Mouse (Mus musculus): Measurements from ENCODE around the gene Jup. TPM values are rescaled to one million over a fixed set of nuclear protein-coding genes. Genes with fewer than 3 reads are reported as not detected.

Jup gene
- total and polyA plus RNA-seq, 3 experiments, result 0.33 TPM; not detected in 2

- DNase-seq (ENCODE audit: low spot score) (no peak), ATAC-seq (ENCODE audit: extremely low read depth, insufficient number of reproducible peaks, low FRiP score, poor library complexity, severe bottlenecking) (no peak)
- Histone ChIP-seq H3K36me3 (replicated peaks) (no peaks in the 10 kb centered on the region), H3K4me3 (ENCODE audit: low read depth, low read length) (no peak overlapping the region), H3K9me3 (replicated peaks) (no peaks in the 10 kb centered on the region), H3K27me3 (ENCODE audit: insufficient read depth, low read length) (peaks cover 41% of the 10 kb centered on the region), H3K4me1 (ENCODE audit: insufficient read depth, low read depth, low read length) (peaks cover 10% of the 10 kb centered on the region)
- TF ChIP-seq CTCF (IDR thresholded peaks at IDR 0.05; ENCODE audit: low read depth, low read length) (no peak), GATA1 (IDR thresholded peaks at IDR 0.05; ENCODE audit: borderline replicate concordance, low read length) (no peak), TAL1 (conservative IDR thresholded peaks at IDR 0.05; ENCODE audit: low read depth, low read length) (no peak)
Measured at GRCm38 (mm10) chr11:100399727-100400538, 2.4 kb upstream of the Jup start.

- H3K4me3 ChIP-seq (ENCODE audit: low read depth, low read length), result no peak overlapping the region
- ATAC-seq (ENCODE audit: extremely low read depth, insufficient number of reproducible peaks, low FRiP score, poor library complexity, severe bottlenecking), result no peak
Measured at GRCm38 (mm10) chr11:100399320-100399719, 1.8 kb upstream of the Jup start.

GRCm38 (mm10) chr11:100398517-100398916 is 954 bp upstream of the Jup start:
- ATAC-seq (ENCODE audit: extremely low read depth, insufficient number of reproducible peaks, low FRiP score, poor library complexity, severe bottlenecking), result no peak
- no peak for DNase-seq (ENCODE audit: low spot score)
- peaks cover 10% of the 10 kb centered on the region for H3K4me1 ChIP-seq (ENCODE audit: insufficient read depth, low read depth, low read length)
- TF ChIP-seq TAL1 (conservative IDR thresholded peaks at IDR 0.05; ENCODE audit: low read depth, low read length) (no peak), POLR2AphosphoS5 (IDR thresholded peaks at IDR 0.05; ENCODE audit: insufficient replicate concordance, low read depth, low read length) (no peak), CTCF (IDR thresholded peaks at IDR 0.05; ENCODE audit: low read depth, low read length) (no peak), GATA2 (IDR thresholded peaks at IDR 0.05; ENCODE audit: borderline replicate concordance, low read depth, low read length) (no peak), GATA1 (IDR thresholded peaks at IDR 0.05; ENCODE audit: borderline replicate concordance, low read length) (no peak)
- H3K27me3 ChIP-seq (ENCODE audit: insufficient read depth, low read length), result peaks cover 51% of the 10 kb centered on the region
- H3K9me3 ChIP-seq (replicated peaks), result no peaks in the 10 kb centered on the region
- H3K36me3 ChIP-seq (replicated peaks), result no peaks in the 10 kb centered on the region
- H3K4me3 ChIP-seq (ENCODE audit: low read depth, low read length), result no peak overlapping the region

More at GRCm38 (mm10) chr11:100399320-100399719, 1.8 kb upstream of the Jup start:
- TF ChIP-seq TAL1 (conservative IDR thresholded peaks at IDR 0.05; ENCODE audit: low read depth, low read length), result no peak
- TF ChIP-seq CTCF (IDR thresholded peaks at IDR 0.05; ENCODE audit: low read depth, low read length), result no peak
- no peak for TF ChIP-seq POLR2AphosphoS5 (IDR thresholded peaks at IDR 0.05; ENCODE audit: insufficient replicate concordance, low read depth, low read length)
- TF ChIP-seq GATA2 (IDR thresholded peaks at IDR 0.05; ENCODE audit: borderline replicate concordance, low read depth, low read length), result no peak
- no peak for TF ChIP-seq GATA1 (IDR thresholded peaks at IDR 0.05; ENCODE audit: borderline replicate concordance, low read length)
- no peak for DNase-seq (ENCODE audit: low spot score)
- Histone ChIP-seq H3K27me3 (ENCODE audit: insufficient read depth, low read length) (peaks cover 48% of the 10 kb centered on the region), H3K36me3 (replicated peaks) (no peaks in the 10 kb centered on the region), H3K9me3 (replicated peaks) (no peaks in the 10 kb centered on the region), H3K4me1 (ENCODE audit: insufficient read depth, low read depth, low read length) (peaks cover 10% of the 10 kb centered on the region)

- no peak for DNase-seq (ENCODE audit: low spot score)
- ATAC-seq (ENCODE audit: extremely low read depth, insufficient number of reproducible peaks, low FRiP score, poor library complexity, severe bottlenecking), result no peak
- TF ChIP-seq GATA1 (IDR thresholded peaks at IDR 0.05; ENCODE audit: borderline replicate concordance, low read length), result no peak
- TF ChIP-seq POLR2AphosphoS5 (IDR thresholded peaks at IDR 0.05; ENCODE audit: insufficient replicate concordance, low read depth, low read length), result no peak
- TF ChIP-seq CTCF (IDR thresholded peaks at IDR 0.05; ENCODE audit: low read depth, low read length), result no peak
- no peak for TF ChIP-seq GATA2 (IDR thresholded peaks at IDR 0.05; ENCODE audit: borderline replicate concordance, low read depth, low read length)
- no peak for TF ChIP-seq TAL1 (conservative IDR thresholded peaks at IDR 0.05; ENCODE audit: low read depth, low read length)
- no peaks in the 10 kb centered on the region for H3K9me3 ChIP-seq (replicated peaks)
- peaks cover 57% of the 10 kb centered on the region for H3K27me3 ChIP-seq (ENCODE audit: insufficient read depth, low read length)
- H3K36me3 ChIP-seq (replicated peaks), result no peaks in the 10 kb centered on the region
- H3K4me3 ChIP-seq (ENCODE audit: low read depth, low read length), result no peak overlapping the region; the same call in 1 of the 2 replicates
- H3K4me1 ChIP-seq (ENCODE audit: insufficient read depth, low read depth, low read length), result peaks cover 6% of the 10 kb centered on the region
Measured at GRCm38 (mm10) chr11:100396886-100397599, 520 bp downstream of the Jup start.

GRCm38 (mm10) chr11:100395861-100396631 is 1.5 kb downstream of the Jup start:
- peaks cover 5% of the 10 kb centered on the region; the same call in 1 of the 2 replicates for H3K4me1 ChIP-seq (ENCODE audit: insufficient read depth, low read depth, low read length)
- no peaks in the 10 kb centered on the region for H3K36me3 ChIP-seq (replicated peaks)
- H3K4me3 ChIP-seq (ENCODE audit: low read depth, low read length), result no peak overlapping the region
- ATAC-seq (ENCODE audit: extremely low read depth, insufficient number of reproducible peaks, low FRiP score, poor library complexity, severe bottlenecking) (no peak), DNase-seq (ENCODE audit: low spot score) (no peak)
- H3K27me3 ChIP-seq (ENCODE audit: insufficient read depth, low read length), result peaks cover 57% of the 10 kb centered on the region
- TF ChIP-seq CTCF (IDR thresholded peaks at IDR 0.05; ENCODE audit: low read depth, low read length) (no peak), POLR2AphosphoS5 (IDR thresholded peaks at IDR 0.05; ENCODE audit: insufficient replicate concordance, low read depth, low read length) (no peak)
- no peaks in the 10 kb centered on the region for H3K9me3 ChIP-seq (replicated peaks)

GRCm38 (mm10) chr11:100395200-100395599 is 2.4 kb downstream of the Jup start:
- Histone ChIP-seq H3K27me3 (ENCODE audit: insufficient read depth, low read length) (peaks cover 62% of the 10 kb centered on the region), H3K4me1 (ENCODE audit: insufficient read depth, low read depth, low read length) (peaks cover 5% of the 10 kb centered on the region; the same call in 1 of the 2 replicates), H3K36me3 (replicated peaks) (no peaks in the 10 kb centered on the region), H3K4me3 (ENCODE audit: low read depth, low read length) (no peak overlapping the region), H3K9me3 (replicated peaks) (no peaks in the 10 kb centered on the region)
- DNase-seq (ENCODE audit: low spot score) (no peak), ATAC-seq (ENCODE audit: extremely low read depth, insufficient number of reproducible peaks, low FRiP score, poor library complexity, severe bottlenecking) (no peak)
- TF ChIP-seq GATA1 (IDR thresholded peaks at IDR 0.05; ENCODE audit: borderline replicate concordance, low read length), result no peak
- TF ChIP-seq CTCF (IDR thresholded peaks at IDR 0.05; ENCODE audit: low read depth, low read length), result no peak
- TF ChIP-seq TAL1 (conservative IDR thresholded peaks at IDR 0.05; ENCODE audit: low read depth, low read length), result no peak

Measured in G1E (cell line).